Mouse (Mus musculus): Measurements from ENCODE around the gene H2-D1. TPM values are rescaled to one million over a fixed set of nuclear protein-coding genes. Genes with fewer than 3 reads are reported as not detected.
"Not testable (repeated sequence)": the region's sequence is repeated elsewhere in the genome, so short reads cannot be mapped to it uniquely, and the experiment has no call there.

H2-D1 gene
- total RNA-seq, 2 experiments from 2014 or later, result 160 to 213 TPM

DNA sequence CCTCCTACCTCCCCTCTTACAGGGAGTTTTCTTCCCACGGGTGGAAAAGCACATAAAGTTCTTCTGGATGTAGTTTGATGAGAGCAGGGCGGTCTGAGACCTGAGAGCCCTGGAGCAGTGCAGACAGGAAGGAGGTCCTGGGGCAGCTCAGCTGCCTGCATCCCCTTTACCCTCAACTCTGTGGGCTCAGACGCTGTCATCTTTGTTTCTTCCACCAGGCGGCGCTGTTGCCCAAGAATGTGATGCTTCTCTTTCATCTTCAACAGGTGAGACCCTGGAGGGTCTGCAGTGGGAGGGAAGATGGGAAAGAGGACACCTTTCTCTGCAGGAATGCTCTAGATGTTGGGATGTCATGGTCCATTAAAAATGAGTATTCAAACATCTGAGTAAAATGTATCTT lies 33.3 kb downstream of the H2-D1 start:
- not testable (repeated sequence) for ATAC-seq (replicated peaks; ENCODE audit: low FRiP score, poor library complexity, severe bottlenecking)

DNA sequence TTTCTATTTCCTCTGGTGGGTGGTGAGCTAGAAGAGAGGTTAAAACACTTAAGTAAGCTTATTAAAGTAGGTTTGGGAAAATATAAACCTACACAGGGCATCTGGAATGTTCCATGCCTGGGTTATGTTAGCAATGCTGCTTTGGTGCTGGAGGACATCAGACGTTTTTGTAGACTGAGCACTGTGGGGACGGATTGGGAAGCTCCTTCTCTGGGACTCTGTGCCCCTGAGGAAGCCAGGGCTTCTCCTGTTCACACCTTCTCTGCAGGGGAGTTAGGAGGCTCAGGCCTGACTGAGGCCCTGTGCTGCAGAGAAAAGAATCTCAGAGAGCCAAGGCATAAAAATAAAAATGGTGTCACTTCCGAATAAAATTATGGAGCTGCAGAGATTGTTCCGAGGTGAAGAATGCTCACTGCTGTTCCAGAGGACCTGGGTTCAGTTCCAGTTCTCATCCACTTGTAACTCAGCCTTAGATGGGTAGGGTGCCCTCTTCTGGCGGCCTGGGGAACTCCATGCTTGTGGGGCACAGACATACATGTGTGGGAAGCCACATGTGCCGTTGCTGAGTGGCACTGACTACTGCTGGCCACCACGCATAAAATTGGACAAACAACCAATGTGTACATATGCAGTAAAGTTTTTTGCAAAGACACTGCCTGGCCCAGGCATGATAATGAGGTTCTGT lies 37.9 kb downstream of the H2-D1 start:
- ATAC-seq (replicated peaks; ENCODE audit: low FRiP score, poor library complexity, severe bottlenecking), result not testable (repeated sequence)

DNA sequence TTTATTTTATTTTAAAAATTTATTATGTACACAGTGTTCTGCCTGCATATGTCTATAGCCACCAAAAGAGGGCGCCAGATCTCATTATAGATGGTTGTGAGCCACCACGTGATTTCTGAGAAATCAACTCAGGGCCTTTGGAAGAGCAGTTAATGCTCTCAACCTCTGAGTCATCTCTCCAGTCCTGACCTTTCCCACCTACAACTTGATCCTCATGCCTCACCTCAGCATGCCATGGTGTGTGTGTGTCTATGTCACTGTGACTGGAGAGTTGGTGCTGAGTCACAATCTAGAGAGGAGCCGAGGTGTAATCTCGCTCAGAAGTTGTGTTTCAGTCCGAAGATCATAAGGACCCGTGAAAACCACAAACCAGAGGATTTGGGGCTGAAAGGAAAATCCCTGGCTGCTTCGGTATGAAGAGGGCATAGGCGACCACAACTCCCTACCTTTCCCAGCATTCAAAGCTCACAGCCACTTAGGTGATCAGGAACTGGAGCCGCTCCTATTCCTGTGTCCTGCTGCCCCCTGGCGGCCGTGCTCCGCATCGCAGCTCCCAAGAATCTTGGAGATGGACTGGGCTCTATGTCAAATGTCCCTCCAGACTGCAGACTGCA lies 39.2 kb downstream of the H2-D1 start:
- ATAC-seq (replicated peaks; ENCODE audit: low FRiP score, poor library complexity, severe bottlenecking), result peak; percentile 73

DNA sequence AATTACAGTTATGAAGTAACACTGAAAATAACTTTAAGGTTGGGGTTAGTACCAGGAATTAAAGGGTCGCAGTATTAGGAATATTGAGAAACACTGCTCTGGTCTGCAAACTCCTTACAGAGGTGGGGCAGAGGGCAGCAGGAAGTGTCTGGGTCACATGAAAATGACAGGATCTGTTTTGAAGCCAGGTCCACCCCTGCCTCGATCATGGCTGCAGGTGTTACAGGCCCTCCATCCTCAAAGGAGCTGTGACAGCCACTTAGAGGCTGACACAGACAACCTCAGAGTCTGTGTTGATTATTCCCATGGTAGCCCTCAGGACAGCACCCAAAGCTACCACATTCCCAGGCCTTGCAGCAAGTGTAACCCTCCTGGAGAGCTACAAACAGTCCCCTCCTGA lies 40.7 kb downstream of the H2-D1 start:
- ATAC-seq (replicated peaks; ENCODE audit: low FRiP score, poor library complexity, severe bottlenecking), result no peak

DNA sequence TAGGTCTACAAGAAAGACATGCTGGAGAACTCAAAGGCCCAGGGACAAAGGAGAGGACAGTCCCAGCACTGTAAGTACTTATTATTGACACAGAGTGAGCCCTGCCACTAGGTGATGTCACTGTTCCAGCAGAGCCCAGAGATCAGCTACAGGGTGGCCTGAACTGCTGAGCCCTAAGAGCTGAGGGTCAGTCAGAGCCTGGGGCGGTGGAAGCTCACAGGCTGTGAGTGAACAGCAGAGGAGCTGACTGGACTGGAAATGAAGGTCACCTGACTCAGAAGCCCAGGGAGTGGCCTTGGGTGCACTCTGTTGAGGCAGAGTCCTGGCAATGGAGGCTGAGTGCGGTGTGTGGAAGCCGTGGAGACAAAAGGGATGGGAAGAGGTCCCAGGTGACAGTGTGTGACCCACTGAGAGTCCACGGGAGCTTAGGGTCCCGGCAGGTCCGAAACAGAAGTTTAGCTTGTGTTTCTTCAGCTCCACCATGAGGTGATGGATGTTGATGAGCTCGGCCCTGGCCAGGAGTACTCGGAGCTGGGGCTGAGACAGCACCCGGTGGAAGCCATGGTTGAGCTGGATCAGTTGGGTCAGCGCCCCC lies 41.3 kb downstream of the H2-D1 start:
- ATAC-seq (replicated peaks; ENCODE audit: low FRiP score, poor library complexity, severe bottlenecking), result no peak

DNA sequence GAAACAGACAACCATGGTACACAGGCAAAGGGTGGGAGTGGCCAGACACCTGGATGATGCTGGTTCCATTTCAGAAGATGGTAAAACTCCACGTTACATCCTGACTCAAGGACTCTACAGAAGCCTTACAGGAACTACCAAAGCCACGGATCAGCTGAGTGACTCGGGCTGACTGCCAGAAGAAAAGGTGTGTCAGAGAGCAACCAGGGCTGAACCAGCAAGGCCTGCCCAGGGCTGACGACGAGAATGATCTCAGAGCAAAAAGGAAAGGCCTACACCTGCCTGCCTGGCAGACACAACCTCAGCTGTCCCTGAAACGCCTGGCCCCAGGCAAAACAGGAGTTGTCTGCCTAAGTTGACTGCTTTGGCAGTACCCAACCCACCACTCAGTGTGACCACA lies 41.9 kb downstream of the H2-D1 start:
- no peak for ATAC-seq (replicated peaks; ENCODE audit: low FRiP score, poor library complexity, severe bottlenecking)

DNA sequence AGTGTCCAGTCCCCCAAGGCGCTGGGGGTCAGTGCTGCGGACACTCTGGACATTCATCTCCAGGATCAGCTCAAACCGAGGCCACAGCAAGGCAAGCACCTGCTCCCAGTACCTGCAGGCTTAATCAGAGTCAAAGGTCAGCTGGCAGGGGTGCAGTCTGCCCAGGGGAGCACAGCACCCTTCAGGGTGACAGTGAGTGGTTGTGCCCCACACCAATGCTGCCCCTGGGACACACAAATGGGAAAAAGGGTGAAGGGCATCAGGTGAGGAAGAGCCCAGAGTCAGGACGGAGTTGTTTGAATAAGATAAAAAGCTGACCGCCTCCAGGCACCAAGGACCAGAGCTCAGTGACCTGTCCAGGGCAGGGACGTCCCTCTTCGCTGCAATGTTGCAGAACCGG lies 42.4 kb downstream of the H2-D1 start:
- ATAC-seq (replicated peaks; ENCODE audit: low FRiP score, poor library complexity, severe bottlenecking), result not testable (repeated sequence)

Other genes starting within 250 kb of the H2-D1 start
Only the 30 nearest of the 35 such genes appear.
- gene Ddah2, start 203.7 kb upstream of the H2-D1 start, total RNA-seq (2015; ENCODE audit: low replicate concordance), result 2.1 TPM in 1 of 2 replicates, not detected in the other
- 1.5 and 5.6 TPM in 2 replicates for gene Ddah2, start 203.7 kb upstream of the H2-D1 start, total RNA-seq (2017; ENCODE audit: low replicate concordance)
- not detected in 2 replicates for gene Ly6g6c, start 197.3 kb upstream of the H2-D1 start, total RNA-seq (2015; ENCODE audit: low replicate concordance)
- not detected in 2 replicates for gene Ly6g6c, start 197.3 kb upstream of the H2-D1 start, total RNA-seq (2017; ENCODE audit: low replicate concordance)
- gene Mpig6b, start 196.5 kb upstream of the H2-D1 start, total RNA-seq (2015; ENCODE audit: low replicate concordance), result 1.1 TPM in 1 of 2 replicates, not detected in the other
- not detected in 2 replicates for gene Mpig6b, start 196.5 kb upstream of the H2-D1 start, total RNA-seq (2017; ENCODE audit: low replicate concordance)
- not detected in 2 replicates for gene Ly6g6e, start 185.8 kb upstream of the H2-D1 start, total RNA-seq (2015; ENCODE audit: low replicate concordance)
- not detected in 2 replicates for gene Ly6g6e, start 185.8 kb upstream of the H2-D1 start, total RNA-seq (2017; ENCODE audit: low replicate concordance)
- not detected in 2 replicates for gene Ly6g6d, start 184.7 kb upstream of the H2-D1 start, total RNA-seq (2015; ENCODE audit: low replicate concordance)
- gene Ly6g6d, start 184.7 kb upstream of the H2-D1 start, total RNA-seq (2017; ENCODE audit: low replicate concordance), result not detected in 2 replicates
- gene Ly6g6f, start 177.1 kb upstream of the H2-D1 start, total RNA-seq (2015; ENCODE audit: low replicate concordance), result 3.8 TPM in 1 of 2 replicates, not detected in the other
- not detected in 2 replicates for gene Ly6g6f, start 177.1 kb upstream of the H2-D1 start, total RNA-seq (2017; ENCODE audit: low replicate concordance)
- 98.5 and 106 TPM in 2 replicates for gene Abhd16a, start 173.5 kb upstream of the H2-D1 start, total RNA-seq (2015; ENCODE audit: low replicate concordance)
- gene Abhd16a, start 173.5 kb upstream of the H2-D1 start, total RNA-seq (2017; ENCODE audit: low replicate concordance), result 84.5 and 97.3 TPM in 2 replicates
- not detected in 2 replicates for gene Ly6g5c, start 154.5 kb upstream of the H2-D1 start, total RNA-seq (2015; ENCODE audit: low replicate concordance)
- not detected in 2 replicates for gene Ly6g5c, start 154.5 kb upstream of the H2-D1 start, total RNA-seq (2017; ENCODE audit: low replicate concordance)
- gene Ly6g5b, start 147.3 kb upstream of the H2-D1 start, total RNA-seq (2015; ENCODE audit: low replicate concordance), result 2.2 and 8.8 TPM in 2 replicates
- gene Ly6g5b, start 147.3 kb upstream of the H2-D1 start, total RNA-seq (2017; ENCODE audit: low replicate concordance), result not detected in 2 replicates
- 15.9 and 33.9 TPM in 2 replicates for gene Gpank1, start 141.3 kb upstream of the H2-D1 start, total RNA-seq (2015; ENCODE audit: low replicate concordance)
- 28.9 and 49.4 TPM in 2 replicates for gene Gpank1, start 141.3 kb upstream of the H2-D1 start, total RNA-seq (2017; ENCODE audit: low replicate concordance)
- gene Csnk2b, start 140.7 kb upstream of the H2-D1 start, total RNA-seq (2015; ENCODE audit: low replicate concordance), result 231 and 261 TPM in 2 replicates
- gene Csnk2b, start 140.7 kb upstream of the H2-D1 start, total RNA-seq (2017; ENCODE audit: low replicate concordance), result 118 and 134 TPM in 2 replicates
- gene D17H6S53E, start 136.4 kb upstream of the H2-D1 start, total RNA-seq (2015; ENCODE audit: low replicate concordance), result not detected in 2 replicates
- gene D17H6S53E, start 136.4 kb upstream of the H2-D1 start, total RNA-seq (2017; ENCODE audit: low replicate concordance), result 1.7 and 1.8 TPM in 2 replicates
- not detected in 2 replicates for gene Apom, start 130.7 kb upstream of the H2-D1 start, total RNA-seq (2015; ENCODE audit: low replicate concordance)
- gene Apom, start 130.7 kb upstream of the H2-D1 start, total RNA-seq (2017; ENCODE audit: low replicate concordance), result not detected in 2 replicates
- 70.6 and 96.0 TPM in 2 replicates for gene Bag6, start 127.6 kb upstream of the H2-D1 start, total RNA-seq (2015; ENCODE audit: low replicate concordance)
- 54.5 and 81.8 TPM in 2 replicates for gene Bag6, start 127.6 kb upstream of the H2-D1 start, total RNA-seq (2017; ENCODE audit: low replicate concordance)
- gene Prrc2a, start 97.8 kb upstream of the H2-D1 start, total RNA-seq (2015; ENCODE audit: low replicate concordance), result 227 and 234 TPM in 2 replicates
- gene Prrc2a, start 97.8 kb upstream of the H2-D1 start, total RNA-seq (2017; ENCODE audit: low replicate concordance), result 42.0 and 64.3 TPM in 2 replicates
- 14.1 and 28.1 TPM in 2 replicates for gene Aif1, start 86.7 kb upstream of the H2-D1 start, total RNA-seq (2015; ENCODE audit: low replicate concordance)
- gene Aif1, start 86.7 kb upstream of the H2-D1 start, total RNA-seq (2017; ENCODE audit: low replicate concordance), result 3.3 and 32.3 TPM in 2 replicates
- 34.2 and 66.2 TPM in 2 replicates for gene Lst1, start 74.3 kb upstream of the H2-D1 start, total RNA-seq (2015; ENCODE audit: low replicate concordance)
- gene Lst1, start 74.3 kb upstream of the H2-D1 start, total RNA-seq (2017; ENCODE audit: low replicate concordance), result 48.4 and 53.5 TPM in 2 replicates
- gene Ltb, start 68.3 kb upstream of the H2-D1 start, total RNA-seq (2015; ENCODE audit: low replicate concordance), result 1.8 and 8.0 TPM in 2 replicates
- gene Ltb, start 68.3 kb upstream of the H2-D1 start, total RNA-seq (2017; ENCODE audit: low replicate concordance), result 0.30 and 10.0 TPM in 2 replicates
- 9.6 and 12.6 TPM in 2 replicates for gene Tnf, start 60.7 kb upstream of the H2-D1 start, total RNA-seq (2015; ENCODE audit: low replicate concordance)
- 0.90 and 3.2 TPM in 2 replicates for gene Tnf, start 60.7 kb upstream of the H2-D1 start, total RNA-seq (2017; ENCODE audit: low replicate concordance)
- not detected in 2 replicates for gene Lta, start 57.4 kb upstream of the H2-D1 start, total RNA-seq (2015; ENCODE audit: low replicate concordance)
- 0.90 TPM in 1 of 2 replicates, not detected in the other for gene Lta, start 57.4 kb upstream of the H2-D1 start, total RNA-seq (2017; ENCODE audit: low replicate concordance)
- not detected in 2 replicates for gene Gm16181, start 41.9 kb upstream of the H2-D1 start, total RNA-seq (2015; ENCODE audit: low replicate concordance)
- not detected in 2 replicates for gene Gm16181, start 41.9 kb upstream of the H2-D1 start, total RNA-seq (2017; ENCODE audit: low replicate concordance)
- gene Atp6v1g2, start 29.1 kb upstream of the H2-D1 start, total RNA-seq (2015; ENCODE audit: low replicate concordance), result 6.1 TPM in 1 of 2 replicates, not detected in the other
- not detected in 2 replicates for gene Atp6v1g2, start 29.1 kb upstream of the H2-D1 start, total RNA-seq (2017; ENCODE audit: low replicate concordance)
- gene Nfkbil1, start 26.9 kb upstream of the H2-D1 start, total RNA-seq (2015; ENCODE audit: low replicate concordance), result 0.84 and 1.1 TPM in 2 replicates
- 3.0 TPM in 1 of 2 replicates, not detected in the other for gene Nfkbil1, start 26.9 kb upstream of the H2-D1 start, total RNA-seq (2017; ENCODE audit: low replicate concordance)
- gene Ddx39b, start 21.0 kb upstream of the H2-D1 start, total RNA-seq (2015; ENCODE audit: low replicate concordance), result 169 and 179 TPM in 2 replicates
- gene Ddx39b, start 21.0 kb upstream of the H2-D1 start, total RNA-seq (2017; ENCODE audit: low replicate concordance), result 80.1 and 99.9 TPM in 2 replicates
- not detected in 2 replicates for gene H2-Q1, start 57.7 kb downstream of the H2-D1 start, total RNA-seq (2015; ENCODE audit: low replicate concordance)
- gene H2-Q1, start 57.7 kb downstream of the H2-D1 start, total RNA-seq (2017; ENCODE audit: low replicate concordance), result not detected in 2 replicates
- gene H2-Q2, start 79.5 kb downstream of the H2-D1 start, total RNA-seq (2015; ENCODE audit: low replicate concordance), result not detected in 2 replicates
- gene H2-Q2, start 79.5 kb downstream of the H2-D1 start, total RNA-seq (2017; ENCODE audit: low replicate concordance), result not detected in 2 replicates
- gene H2-Q4, start 116.9 kb downstream of the H2-D1 start, total RNA-seq (2015; ENCODE audit: low replicate concordance), result 20.2 and 22.6 TPM in 2 replicates
- gene H2-Q4, start 116.9 kb downstream of the H2-D1 start, total RNA-seq (2017; ENCODE audit: low replicate concordance), result 24.5 and 26.8 TPM in 2 replicates
- 11.5 and 17.6 TPM in 2 replicates for gene H2-Q6, start 162.1 kb downstream of the H2-D1 start, total RNA-seq (2015; ENCODE audit: low replicate concordance)
- 8.5 and 12.7 TPM in 2 replicates for gene H2-Q6, start 162.1 kb downstream of the H2-D1 start, total RNA-seq (2017; ENCODE audit: low replicate concordance)
- gene H2-Q7, start 176.4 kb downstream of the H2-D1 start, total RNA-seq (2015; ENCODE audit: low replicate concordance), result 47.6 and 48.2 TPM in 2 replicates
- 8.2 and 13.2 TPM in 2 replicates for gene H2-Q7, start 176.4 kb downstream of the H2-D1 start, total RNA-seq (2017; ENCODE audit: low replicate concordance)
- gene H2-Q10, start 207.4 kb downstream of the H2-D1 start, total RNA-seq (2015; ENCODE audit: low replicate concordance), result 2.9 and 3.2 TPM in 2 replicates
- 0.51 and 2.0 TPM in 2 replicates for gene H2-Q10, start 207.4 kb downstream of the H2-D1 start, total RNA-seq (2017; ENCODE audit: low replicate concordance)